Mouse (Mus musculus) megakaryocyte, embryonic 14.5 days (primary cell): ENCODE data around the gene Mlxip.

Source experiments
- FLI1 ChIP-seq: IDR thresholded peaks from 2 replicates; pipeline ENCODE4 v1.6.1; 2012; ENCODE audit warnings: low read length, inconsistent platforms, mixed read lengths
- GATA1 ChIP-seq: IDR thresholded peaks from 3 replicates; pipeline ENCODE4 v1.6.1; 2012; ENCODE audit warnings: mixed read lengths, low read length, inconsistent platforms, borderline replicate concordance

- TF ChIP-seq GATA1 (no peak), FLI1 (no peak)
Observed at GRCm38 (mm10) chr5:123404480-123404879, 9.9 kb downstream of the Mlxip start.
